Mouse (Mus musculus) erythroblast, embryonic 14.5 days (primary cell): ENCODE measurements around the gene Mndal.
"Not testable (repeated sequence)": the region's sequence is repeated elsewhere in the genome, so short reads cannot be mapped to it uniquely, and the experiment has no call there.

Source experiments
- GATA1 ChIP-seq: IDR thresholded peaks from 2 replicates; pipeline ENCODE4 v1.6.1; 2012; ENCODE audit warnings: low read length, inconsistent platforms, mixed read lengths
- TAL1 ChIP-seq: IDR thresholded peaks from 3 replicates; pipeline ENCODE4 v1.6.1; 2012; ENCODE audit warnings: low read length, inconsistent platforms, mixed read lengths

GRCm38 (mm10) chr1:173913256-173913791 lies 29.0 kb downstream of the Mndal start:
- TF ChIP-seq TAL1, GATA1: not testable (repeated sequence)
